Mouse (Mus musculus) right cerebral cortex, adult 2 months (tissue): ENCODE data around the gene Eif4g3.

Source experiments
- DNase-seq, 2 experiments: peaks; one replicate each; pipeline ENCODE4 v3.0.0; 2021 to 2022; ENCODE audit warnings: low spot score in 2 of 2

The Eif4g3 gene

GRCm38 (mm10) chr4:137989426-137989825, 3.4 kb upstream of the Eif4g3 start:
- no peak for DNase-seq

- DNase-seq, result no peak
Observed at GRCm38 (mm10) chr4:137990433-137990832, 2.4 kb upstream of the Eif4g3 start.

GRCm38 (mm10) chr4:137991240-137991639, 1.6 kb upstream of the Eif4g3 start:
- no peak for DNase-seq

GRCm38 (mm10) chr4:137993291-137993758, 503 bp downstream of the Eif4g3 start:
- DNase-seq, result peak; percentile 99 to 100

- DNase-seq, result peak in 1 of 2 experiments; percentile 43
Observed at GRCm38 (mm10) chr4:137993821-137994561, 1.2 kb downstream of the Eif4g3 start.

GRCm38 (mm10) chr4:137994562-137995336, 1.9 kb downstream of the Eif4g3 start:
- no peak for DNase-seq

GRCm38 (mm10) chr4:137995399-137995798, 2.6 kb downstream of the Eif4g3 start:
- no peak for DNase-seq

GRCm38 (mm10) chr4:137998232-137998631, 5.4 kb downstream of the Eif4g3 start:
- DNase-seq, result no peak

- DNase-seq, result no peak
Observed at GRCm38 (mm10) chr4:138000682-138001081, 7.9 kb downstream of the Eif4g3 start.

GRCm38 (mm10) chr4:138003909-138004610, 11.2 kb downstream of the Eif4g3 start:
- DNase-seq, result no peak

- no peak for DNase-seq
Observed at GRCm38 (mm10) chr4:138005781-138006180, 13.0 kb downstream of the Eif4g3 start.

- DNase-seq, result no peak
Observed at GRCm38 (mm10) chr4:138006951-138007613, 14.3 kb downstream of the Eif4g3 start.

- no peak for DNase-seq
Observed at GRCm38 (mm10) chr4:138008646-138009045, 15.8 kb downstream of the Eif4g3 start.

- no peak for DNase-seq
Observed at GRCm38 (mm10) chr4:138009786-138010502, 17.1 kb downstream of the Eif4g3 start.

- no peak for DNase-seq
Observed at GRCm38 (mm10) chr4:138013723-138014479, 21.1 kb downstream of the Eif4g3 start.

- DNase-seq, result no peak
Observed at GRCm38 (mm10) chr4:138015966-138016365, 23.1 kb downstream of the Eif4g3 start.

- no peak for DNase-seq
Observed at GRCm38 (mm10) chr4:138017085-138017637, 24.3 kb downstream of the Eif4g3 start.

GRCm38 (mm10) chr4:138018011-138018410, 25.2 kb downstream of the Eif4g3 start:
- DNase-seq, result no peak

- DNase-seq, result no peak
Observed at GRCm38 (mm10) chr4:138020231-138020630, 27.4 kb downstream of the Eif4g3 start.

GRCm38 (mm10) chr4:138021651-138022050, 28.8 kb downstream of the Eif4g3 start:
- no peak for DNase-seq
